Comparison of ENCODE assay signal across 26 mouse cellular contexts in the genomic region with DNA sequence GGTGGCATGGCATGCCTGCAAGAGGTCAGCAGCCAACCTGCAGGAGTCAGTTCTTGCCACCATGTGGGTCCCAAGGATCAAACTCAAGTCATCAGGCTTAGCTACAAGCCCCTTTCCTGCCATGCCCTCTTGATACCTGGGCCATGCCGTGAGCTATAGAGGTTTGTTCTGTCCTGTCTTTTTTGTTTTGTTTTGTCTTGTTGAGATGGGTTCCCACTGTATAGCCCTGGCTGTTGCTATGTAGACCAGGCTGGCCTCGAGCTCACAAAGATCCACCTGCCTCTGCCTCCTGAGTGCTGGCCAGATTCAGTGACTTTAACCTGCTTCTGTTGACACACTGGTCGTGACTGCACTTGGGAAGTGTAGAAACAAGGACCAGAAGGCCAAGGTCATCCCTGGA. TPM values are rescaled to one million over a fixed set of nuclear protein-coding genes. Genes with fewer than 3 reads are reported as not detected.
"Had no signal": no experiment of that assay in that cellular context is flagged by ENCODE, and none has a peak within 500 bp of the region (broad histone marks: within the 10 kb centered on the region; RNA-seq: fewer than 3 reads in every experiment).

No protein-coding gene starts in this region.

- H3K36me3 ChIP-seq: lung, embryonic 15.5 days; midbrain, embryonic 13.5 days; midbrain, embryonic 15.5 days; neural tube, embryonic 13.5 days; neural tube, embryonic 15.5 days; stomach, embryonic 15.5 days had no signal

- H3K9me3 ChIP-seq: lung, embryonic 15.5 days; megakaryocyte, embryonic 14.5 days; midbrain, embryonic 13.5 days; midbrain, embryonic 15.5 days; neural tube, embryonic 13.5 days; neural tube, embryonic 15.5 days; stomach, embryonic 15.5 days had no signal

- H3K4me3 ChIP-seq: lung, embryonic 15.5 days; megakaryocyte, embryonic 14.5 days; midbrain, embryonic 13.5 days; midbrain, embryonic 15.5 days; myocyte; neural tube, embryonic 13.5 days; neural tube, embryonic 15.5 days; stomach, embryonic 15.5 days had no signal

- H3K27me3 ChIP-seq: lung, embryonic 15.5 days; midbrain, embryonic 13.5 days; midbrain, embryonic 15.5 days; neural tube, embryonic 13.5 days; neural tube, embryonic 15.5 days; stomach, embryonic 15.5 days had no signal

- H3K4me2 ChIP-seq: lung, embryonic 15.5 days; midbrain, embryonic 11.5 days; midbrain, embryonic 13.5 days; midbrain, embryonic 15.5 days; neural tube, embryonic 13.5 days; neural tube, embryonic 15.5 days; stomach, embryonic 15.5 days had no signal

- H3K4me1 ChIP-seq: lung, embryonic 15.5 days; midbrain, embryonic 13.5 days; midbrain, embryonic 15.5 days; neural tube, embryonic 13.5 days; neural tube, embryonic 15.5 days; stomach, embryonic 15.5 days had no signal

- ATAC-seq: liver, postnatal 0 days; lung, postnatal 0 days; midbrain, embryonic 13.5 days; midbrain, embryonic 15.5 days had no signal

- H3K9ac ChIP-seq: liver, postnatal 0 days; lung, embryonic 15.5 days; midbrain, embryonic 13.5 days; midbrain, embryonic 15.5 days; neural tube, embryonic 13.5 days; neural tube, embryonic 15.5 days; stomach, embryonic 15.5 days had no signal

- DNase-seq: liver, postnatal 0 days; lung, adult 2 months; lung, postnatal 14 days; lung, postnatal 36 days; retina, postnatal 1 day; right cerebral cortex, adult 18-20 months; right cerebral cortex, postnatal 25 days; right cerebral cortex, postnatal 4 days; thymus, adult 18-20 months; thymus, postnatal 14 days; thymus, postnatal 36 days had no signal

- H3K27ac ChIP-seq: lung, embryonic 15.5 days; macrophage; midbrain, embryonic 13.5 days; midbrain, embryonic 15.5 days; neural tube, embryonic 13.5 days; neural tube, embryonic 15.5 days; stomach, embryonic 15.5 days had no signal

RNA-seq across cellular contexts. Expression of a gene that starts 6.5 kb away (rescaled TPM):
- total RNA-seq: megakaryocyte progenitor cell, adult 5-6 weeks had no signal
- polyA plus RNA-seq: liver, postnatal 0 days; lung, embryonic 15.5 days; lung, postnatal 0 days; macrophage; midbrain, embryonic 11.5 days; midbrain, embryonic 13.5 days; midbrain, embryonic 15.5 days; myocyte; neural tube, embryonic 11.5 days; neural tube, embryonic 13.5 days; neural tube, embryonic 15.5 days; spleen, adult 2 months; thymus, postnatal 0 days had no signal

RNA-seq across cellular contexts. Expression of a gene that starts 24.4 kb away (rescaled TPM):
- total RNA-seq: megakaryocyte progenitor cell, adult 5-6 weeks had no signal
- polyA plus RNA-seq: liver, postnatal 0 days; lung, adult 2 months; lung, embryonic 15.5 days; macrophage; midbrain, embryonic 13.5 days; neural tube, embryonic 11.5 days; spleen, adult 2 months had no signal
